Mouse (Mus musculus) spleen, adult 2 months (tissue): Measurements from ENCODE around the gene Dpy19l1.

Source experiments
- CTCF ChIP-seq: fragments of 200-500 bp; IDR thresholded peaks from 2 replicates; pipeline ENCODE4 v1.5.1; 2011; ENCODE audit warnings: mild to moderate bottlenecking, inconsistent platforms; ENCODE audit not compliant: insufficient read depth, insufficient read length, insufficient replicate concordance; ENCODE audit errors: extremely low read depth
- POLR2A ChIP-seq: fragments of 200-500 bp; IDR thresholded peaks from 2 replicates; pipeline ENCODE4 v1.6.1; 2011; ENCODE audit warnings: low read depth, low read length, inconsistent platforms

GRCm38 (mm10) chr9:24407992-24408391 is 94.9 kb downstream of the Dpy19l1 start:
- no peak for TF ChIP-seq CTCF
- no peak for TF ChIP-seq POLR2A
